Mouse (Mus musculus) heart, postnatal 0 days (tissue): ENCODE measurements around the gene Ttc25.

Source experiments
- CTCF ChIP-seq: IDR thresholded peaks from 2 replicates; pipeline ENCODE4 v1.5.1; 2016; ENCODE audit warnings: antibody characterized with exemption, control low read depth, low read depth
- EP300 ChIP-seq: IDR thresholded peaks from 2 replicates; pipeline ENCODE4 v1.6.1; 2016; ENCODE audit warnings: antibody characterized with exemption, low read depth

DNA sequence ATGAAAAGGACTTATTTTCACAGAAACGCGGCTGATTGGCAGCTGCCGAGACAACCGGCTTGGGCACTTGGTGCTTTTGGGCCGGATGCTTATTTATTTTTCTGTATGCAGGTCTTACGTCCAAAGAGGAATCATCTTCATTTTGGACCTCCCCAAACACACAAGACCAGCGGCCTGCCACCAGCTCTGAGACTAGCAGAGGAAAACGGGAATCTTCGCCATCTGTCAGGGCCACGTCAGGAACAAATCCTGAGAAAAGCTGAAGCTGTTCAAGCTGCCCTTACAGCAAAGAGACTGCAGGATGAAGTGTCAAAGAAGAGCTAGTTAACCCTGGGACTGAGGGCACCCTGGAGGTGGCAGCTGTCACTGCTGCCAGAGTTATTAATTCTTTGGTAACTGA lies 60.0 kb downstream of the Ttc25 start:
- TF ChIP-seq EP300: no peak
- no peak for TF ChIP-seq CTCF
